Mouse (Mus musculus) cerebellum, adult 11 months (tissue): ENCODE measurements at regions not wholly inside any gene's neighbourhood (a gene's known extent, or its start where the extent isn't known, plus 50 kb on each side); places are given as distances from the start of the nearest gene placed in this dataset.
"Not testable (repeated sequence)": the region's sequence is repeated elsewhere in the genome, so short reads cannot be mapped to it uniquely, and the experiment has no call there.

Experiments used
- DNase-seq: peaks from one replicate; pipeline ENCODE4 v3.0.0; 2022

GRCm38 (mm10) chr1:143286274-143286967, 354.0 kb upstream of the B3galt2 start:
- no peak for DNase-seq

- DNase-seq = no peak
Observed at GRCm38 (mm10) chr1:143287448-143287847, 353.0 kb upstream of the B3galt2 start.

GRCm38 (mm10) chr1:143296555-143296954, 343.9 kb upstream of the B3galt2 start:
- no peak for DNase-seq

- DNase-seq = no peak
Observed at GRCm38 (mm10) chr1:143307379-143307778, 333.1 kb upstream of the B3galt2 start.

GRCm38 (mm10) chr1:143318381-143318780, 322.1 kb upstream of the B3galt2 start:
- no peak for DNase-seq

- no peak for DNase-seq
Observed at GRCm38 (mm10) chr1:143319568-143319967, 320.9 kb upstream of the B3galt2 start.

GRCm38 (mm10) chr1:143351388-143351787, 289.1 kb upstream of the B3galt2 start:
- no peak for DNase-seq

- not testable (repeated sequence) for DNase-seq
Observed at GRCm38 (mm10) chr1:143360256-143360655, 280.2 kb upstream of the B3galt2 start.

- DNase-seq = no peak
Observed at GRCm38 (mm10) chr1:143391851-143392250, 248.6 kb upstream of the B3galt2 start.
